Comparison of ENCODE assay signal across 8 mouse cellular contexts in the genomic region with DNA sequence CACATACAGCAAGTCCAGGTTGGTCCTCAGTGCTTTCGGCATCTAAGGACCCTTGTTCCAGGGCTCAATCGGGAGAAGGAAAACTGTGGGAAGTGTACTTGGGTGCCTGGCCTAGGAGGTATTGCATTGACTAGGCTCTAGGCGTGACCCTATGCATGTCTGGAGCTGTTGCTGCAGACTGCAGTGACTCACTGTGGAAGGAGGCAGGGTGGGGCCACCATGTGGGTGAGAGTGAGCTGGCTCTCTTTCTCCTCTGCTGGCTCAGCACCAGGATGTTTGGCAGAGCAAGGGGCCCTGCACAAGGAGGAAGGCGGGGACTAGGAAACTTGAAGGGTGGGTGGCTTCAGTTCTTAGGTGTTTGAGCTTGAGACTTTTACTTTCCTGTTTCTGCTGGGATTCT. TPM values are rescaled to one million over a fixed set of nuclear protein-coding genes. Genes with fewer than 3 reads are reported as not detected.
A peak's percentile ranks its signal among the peaks of the same experiment; 100 is the strongest.
DNase-seq lines count a peak whose midpoint lies in the region; ATAC-seq and TF ChIP-seq lines count a peak whose summit lies in the region.

No protein-coding gene starts in this region.

- in situ Hi-C loops in CH12.LX (cut with MboI; ENCODE audit: low pct_ligation_motif_present, low pct_unique_long_range_greater_than_20kb, low sequenced_read_pairs), result loop anchor here (10.0 kb wide), 1 partner anchor 57 kb away; no protein-coding TSS in a partner anchor

- H3K4me2 ChIP-seq in CH12.LX (ENCODE audit: insufficient read depth, low read depth, poor library complexity, severe bottlenecking), result peak overlapping the region; percentile 45
- no peak overlapping the region for H3K4me2 ChIP-seq in hindbrain, embryonic 14.5 days (replicated peaks)
- peak overlapping the region; percentile 40 for H3K4me2 ChIP-seq in stomach, embryonic 16.5 days (ENCODE audit: low read depth, low read length)

- peak; percentile 53; the same call in 1 of the 2 replicates for TF ChIP-seq POLR2A in CH12.LX (IDR thresholded peaks at IDR 0.05; ENCODE audit: low read depth, low read length)

- peak overlapping the region; percentile 88 for H3K27ac ChIP-seq in CH12.LX (ENCODE audit: insufficient read depth, low read depth)
- no peak overlapping the region for H3K27ac ChIP-seq in hindbrain, embryonic 14.5 days
- H3K27ac ChIP-seq in stomach, embryonic 16.5 days (ENCODE audit: low read length), result peak overlapping the region; percentile 91

- intact Hi-C loops in left cerebral cortex, postnatal 36 days (cut with DNase I), result no loop called here

- peak overlapping the region; percentile 46 for H3K9ac ChIP-seq in CH12.LX (ENCODE audit: insufficient read depth, low read depth)
- H3K9ac ChIP-seq in hindbrain, embryonic 14.5 days, result no peak overlapping the region
- H3K9ac ChIP-seq in stomach, embryonic 16.5 days (ENCODE audit: low read length), result peak overlapping the region; percentile 42; the same call in 1 of the 2 replicates

- peaks cover 62% of the 10 kb centered on the region for H3K79me2 ChIP-seq in CH12.LX (replicated peaks; ENCODE audit: control insufficient read depth, extremely low read depth, insufficient read depth, poor library complexity, severe bottlenecking)

- peak; percentile 64; the same call in 1 of the 2 replicates for ATAC-seq in hindbrain, embryonic 14.5 days (ENCODE audit: low FRiP score)
- ATAC-seq in megakaryocyte-erythroid progenitor cell, adult 5-6 weeks (replicated peaks; ENCODE audit: low FRiP score, low TSS enrichment, poor library complexity, severe bottlenecking), result peak; percentile 85
- ATAC-seq in stomach, embryonic 16.5 days (ENCODE audit: insufficient read depth, low FRiP score), result peak; percentile 94

- TF ChIP-seq EP300 in CH12.LX (IDR thresholded peaks at IDR 0.05; ENCODE audit: low read length), result no peak

- WGBS in hindbrain, embryonic 14.5 days, result 61% methylated on average over 4 of the region's 4 CpGs
- WGBS in stomach, embryonic 16.5 days, result 29% methylated on average over 4 of the region's 4 CpGs

- dilution Hi-C loops in CH12.LX (cut with MboI; ENCODE audit: extremely low pct_ligation_motif_present, extremely low pct_unique_long_range_greater_than_20kb, low sequenced_read_pairs), result no loop called here

- TF ChIP-seq CTCF in CH12.LX (conservative IDR thresholded peaks at IDR 0.05 in 1 of 2, IDR thresholded peaks at IDR 0.05 in 1 of 2; ENCODE audit: low read depth in 2 of 2, low read length in 2 of 2), result 0 out of 4 replicates have a peak, but pooled peaks of 1 of the 2 experiments have one; percentile 23

- H3K4me1 ChIP-seq in CH12.LX (ENCODE audit: control insufficient read depth in 1 of 2, insufficient read depth in 2 of 2), result peaks cover 26 to 67% of the 10 kb centered on the region in 2 experiments
- H3K4me1 ChIP-seq in hindbrain, embryonic 14.5 days (replicated peaks; ENCODE audit: control insufficient read depth, insufficient read depth, low read length), result no peaks in the 10 kb centered on the region; the same call in 1 of the 2 replicates
- peaks cover 56% of the 10 kb centered on the region for H3K4me1 ChIP-seq in stomach, embryonic 16.5 days (ENCODE audit: control insufficient read depth, insufficient read depth, low read length)

- no peak; the same call in 1 of the 2 replicates for TF ChIP-seq RAD21 in CH12.LX (IDR thresholded peaks at IDR 0.05; ENCODE audit: low read depth, low read length)

- peak; percentile 80 for DNase-seq in CH12.LX (ENCODE audit: extremely low read depth)
- peak; percentile 89 to 94 for DNase-seq in adrenal gland, adult (ENCODE audit: inconsistent age in 2 of 2, low spot score in 1 of 2)
- DNase-seq in frontal cortex, postnatal 10 days (ENCODE audit: low spot score in 2 of 2), result peak; percentile 40 to 43
- DNase-seq in hindbrain, embryonic 14.5 days (ENCODE audit: low spot score), result no peak
- DNase-seq in left cerebral cortex, postnatal 36 days (ENCODE audit: low spot score in 2 of 2), result peak; percentile 67 to 76
- no peak for DNase-seq in cerebellum, adult 9-11 months

- H3K4me3 ChIP-seq in CH12.LX (replicated peaks in 1 of 3; ENCODE audit: low read depth in 2 of 3, low read length in 2 of 3, poor library complexity in 1 of 3), result peak overlapping the region in 1 of 3 experiments; percentile 15
- H3K4me3 ChIP-seq in hindbrain, embryonic 14.5 days (replicated peaks; ENCODE audit: low read length), result no peak overlapping the region
- H3K4me3 ChIP-seq in stomach, embryonic 16.5 days (replicated peaks; ENCODE audit: low read length), result 0 out of 2 replicates have a peak overlapping the region, but pooled peaks have one; percentile 0

- peaks cover 22 to 28% of the 10 kb centered on the region in 2 experiments for H3K36me3 ChIP-seq in CH12.LX (replicated peaks in 1 of 2; ENCODE audit: control insufficient read depth in 1 of 2, insufficient read depth in 1 of 2, low read length in 1 of 2)
- H3K36me3 ChIP-seq in hindbrain, embryonic 14.5 days (replicated peaks; ENCODE audit: control insufficient read depth, insufficient read depth), result no peaks in the 10 kb centered on the region
- peaks cover 18% of the 10 kb centered on the region for H3K36me3 ChIP-seq in stomach, embryonic 16.5 days (ENCODE audit: control insufficient read depth, insufficient read depth, low read length)

- H3K27me3 ChIP-seq in CH12.LX (replicated peaks), result no peaks in the 10 kb centered on the region
- no peaks in the 10 kb centered on the region for H3K27me3 ChIP-seq in hindbrain, embryonic 14.5 days (ENCODE audit: control insufficient read depth, insufficient read depth, low read length)
- no peaks in the 10 kb centered on the region for H3K27me3 ChIP-seq in stomach, embryonic 16.5 days (ENCODE audit: control insufficient read depth, insufficient read depth, low read length)

- H3K9me3 ChIP-seq in CH12.LX (replicated peaks; ENCODE audit: low read length), result no peaks in the 10 kb centered on the region
- H3K9me3 ChIP-seq in hindbrain, embryonic 14.5 days (ENCODE audit: control insufficient read depth, low read length), result no peaks in the 10 kb centered on the region
- H3K9me3 ChIP-seq in stomach, embryonic 16.5 days (replicated peaks; ENCODE audit: control insufficient read depth, low read length), result no peaks in the 10 kb centered on the region

TF ChIP-seq in CH12.LX, 34 proteins besides CTCF, POLR2A, EP300 and RAD21 (continues in another document):
- no peak for TF ChIP-seq UBTF (IDR thresholded peaks at IDR 0.05; ENCODE audit: low read depth, low read length)
- TF ChIP-seq IRF4 (IDR thresholded peaks at IDR 0.05; ENCODE audit: low read depth, low read length), result peak; percentile 60
- TF ChIP-seq PAX5 (IDR thresholded peaks at IDR 0.05; ENCODE audit: low read length), result no peak
- 0 out of 2 replicates have a peak, but pooled peaks have one; percentile 37 for TF ChIP-seq ZMIZ1 (IDR thresholded peaks at IDR 0.05; ENCODE audit: low read depth, low read length)
- no peak for TF ChIP-seq ZNF384 (IDR thresholded peaks at IDR 0.05; ENCODE audit: low read depth, low read length)
- TF ChIP-seq KAT2A (IDR thresholded peaks at IDR 0.05; ENCODE audit: insufficient replicate concordance, low read length), result no peak
- TF ChIP-seq MAFK (IDR thresholded peaks at IDR 0.05; ENCODE audit: insufficient replicate concordance, low read length), result peak; percentile 88
- TF ChIP-seq SMC3 (IDR thresholded peaks at IDR 0.05; ENCODE audit: low read depth, low read length), result peak; percentile 45
- TF ChIP-seq NELFE (IDR thresholded peaks at IDR 0.05; ENCODE audit: low read depth, low read length), result no peak; the same call in 1 of the 2 replicates
- TF ChIP-seq MYC (IDR thresholded peaks at IDR 0.05; ENCODE audit: low read depth, low read length), result peak; percentile 80; the same call in 1 of the 2 replicates

RNA-seq across cellular contexts. Expression of gene Ahnak, which starts 8.5 kb away (rescaled TPM):
- total RNA-seq in CH12.LX (2012; rRNA removed), result 15.3 and 21.7 TPM in 2 replicates
- 1.5 and 1.7 TPM in 2 replicates for total RNA-seq in CH12.LX (2014; rRNA removed)
- 1.8 and 2.0 TPM in 2 replicates for polyA plus RNA-seq in CH12.LX (2012; ENCODE audit: insufficient read length, low read depth)
- polyA plus RNA-seq in hindbrain, embryonic 14.5 days (2014; fragmentation: Nextera tagmentation; extraction: Ambion mirVana), result 4.5 and 4.9 TPM in 2 replicates
- total RNA-seq in left cerebral cortex, postnatal 36 days (2021), result 10 to 100 TPM; 16.6 to 32.1 TPM
- total RNA-seq in megakaryocyte-erythroid progenitor cell, adult 5-6 weeks (2014; fragmentation: Nextera tagmentation), result 1.5 and 9.4 TPM in 2 replicates
- 7.2 and 24.7 TPM in 2 replicates for total RNA-seq in megakaryocyte-erythroid progenitor cell, adult 5-6 weeks (2017)
- 46.4 and 48.3 TPM in 2 replicates for polyA plus RNA-seq in stomach, embryonic 16.5 days (2015; fragmentation: Nextera tagmentation; extraction: Ambion mirVana)

RNA-seq across cellular contexts. Expression of gene Eef1g, which starts 30.7 kb away (rescaled TPM):
- 1,294 and 1,368 TPM in 2 replicates for total RNA-seq in CH12.LX (2012; rRNA removed)
- 1,172 and 1,266 TPM in 2 replicates for total RNA-seq in CH12.LX (2014; rRNA removed)
- polyA plus RNA-seq in CH12.LX (2012; ENCODE audit: insufficient read length, low read depth), result 1,511 and 1,695 TPM in 2 replicates
- 308 and 316 TPM in 2 replicates for polyA plus RNA-seq in hindbrain, embryonic 14.5 days (2014; fragmentation: Nextera tagmentation; extraction: Ambion mirVana)
- total RNA-seq in left cerebral cortex, postnatal 36 days (2021), result 100 to 1,000 TPM; 219 to 232 TPM
- total RNA-seq in megakaryocyte-erythroid progenitor cell, adult 5-6 weeks (2014; fragmentation: Nextera tagmentation), result 1,323 and 1,614 TPM in 2 replicates
- 848 and 982 TPM in 2 replicates for total RNA-seq in megakaryocyte-erythroid progenitor cell, adult 5-6 weeks (2017)
- polyA plus RNA-seq in stomach, embryonic 16.5 days (2015; fragmentation: Nextera tagmentation; extraction: Ambion mirVana), result 401 and 441 TPM in 2 replicates

RNA-seq across cellular contexts. Expression of gene Tut1, which starts 43.9 kb away (rescaled TPM):
- 47.7 and 49.1 TPM in 2 replicates for total RNA-seq in CH12.LX (2012; rRNA removed)
- 40.4 and 41.8 TPM in 2 replicates for total RNA-seq in CH12.LX (2014; rRNA removed)
- 52.9 and 54.9 TPM in 2 replicates for polyA plus RNA-seq in CH12.LX (2012; ENCODE audit: insufficient read length, low read depth)
- 20.0 and 23.0 TPM in 2 replicates for polyA plus RNA-seq in hindbrain, embryonic 14.5 days (2014; fragmentation: Nextera tagmentation; extraction: Ambion mirVana)
- total RNA-seq in left cerebral cortex, postnatal 36 days (2021), result 10 to 100 TPM; 17.5 to 21.5 TPM
- total RNA-seq in megakaryocyte-erythroid progenitor cell, adult 5-6 weeks (2014; fragmentation: Nextera tagmentation), result 30.7 and 32.2 TPM in 2 replicates
- total RNA-seq in megakaryocyte-erythroid progenitor cell, adult 5-6 weeks (2017), result 15.8 and 18.8 TPM in 2 replicates
- polyA plus RNA-seq in stomach, embryonic 16.5 days (2015; fragmentation: Nextera tagmentation; extraction: Ambion mirVana), result 30.0 and 34.9 TPM in 2 replicates

RNA-seq across cellular contexts. Expression of gene Mta2, which starts 55.9 kb away (rescaled TPM):
- total RNA-seq in CH12.LX (2012; rRNA removed) (131 and 158 TPM in 2 replicates), CH12.LX (2014; rRNA removed) (115 and 117 TPM in 2 replicates)
- polyA plus RNA-seq in CH12.LX (2012; ENCODE audit: insufficient read length, low read depth), result 149 and 162 TPM in 2 replicates
- 29.3 and 30.3 TPM in 2 replicates for polyA plus RNA-seq in hindbrain, embryonic 14.5 days (2014; fragmentation: Nextera tagmentation; extraction: Ambion mirVana)
- 10 to 100 TPM; 43.9 to 52.0 TPM for total RNA-seq in left cerebral cortex, postnatal 36 days (2021)
- total RNA-seq in megakaryocyte-erythroid progenitor cell, adult 5-6 weeks (2014; fragmentation: Nextera tagmentation), result 158 and 173 TPM in 2 replicates
- total RNA-seq in megakaryocyte-erythroid progenitor cell, adult 5-6 weeks (2017), result 205 and 206 TPM in 2 replicates
- polyA plus RNA-seq in stomach, embryonic 16.5 days (2015; fragmentation: Nextera tagmentation; extraction: Ambion mirVana), result 142 and 149 TPM in 2 replicates

Comparison
In these comparisons a context has a peak if more than half of its experiments do, and no peak if none do; other contexts are left out.
1. DNase-seq: peak in CH12.LX (single experiment), adrenal gland, adult (2 of 2), frontal cortex, postnatal 10 days (2 of 2) and left cerebral cortex, postnatal 36 days (2 of 2); none in hindbrain, embryonic 14.5 days (single experiment) and cerebellum, adult 9-11 months (single experiment).
2. Peak in every context shown above with its lines, with median percentiles within 50 percentile points of each other: ATAC-seq.